Mouse (Mus musculus) 3134 (cell line): Measurements from ENCODE around the gene Gm14403.
"Not testable (repeated sequence)": the region's sequence is repeated elsewhere in the genome, so short reads cannot be mapped to it uniquely, and the experiment has no call there.

Experiments
- DNase-seq: peaks from one replicate; pipeline ENCODE4 v3.0.0-alpha.2; 2011; ENCODE audit warnings: low spot score; ENCODE audit not compliant: insufficient read length; ENCODE audit errors: extremely low read depth

The Gm14403 gene

GRCm38 (mm10) chr2:177498067-177498466 is at the start of gene Gm14403:
Gm14403 (plus strand) TSS chr2:177498215.
- peak; percentile 87 for DNase-seq

GRCm38 (mm10) chr2:177464676-177465075 is 33.3 kb upstream of the Gm14403 start, which contains the start of gene Zfp970:
Zfp970 (plus strand) TSS chr2:177464733.
- DNase-seq: peak; percentile 86

GRCm38 (mm10) chr2:177468222-177468621 is 29.8 kb upstream of the Gm14403 start:
- not testable (repeated sequence) for DNase-seq

- DNase-seq: not testable (repeated sequence)
Measured at GRCm38 (mm10) chr2:177472261-177472660, 25.8 kb upstream of the Gm14403 start.

GRCm38 (mm10) chr2:177481971-177482370 is 16.0 kb upstream of the Gm14403 start:
- not testable (repeated sequence) for DNase-seq

- not testable (repeated sequence) for DNase-seq
Measured at GRCm38 (mm10) chr2:177483238-177483948, 14.6 kb upstream of the Gm14403 start.

- DNase-seq: not testable (repeated sequence)
Measured at GRCm38 (mm10) chr2:177499182-177499581, 1.2 kb downstream of the Gm14403 start.

- DNase-seq: not testable (repeated sequence)
Measured at GRCm38 (mm10) chr2:177505211-177505719, 7.2 kb downstream of the Gm14403 start.

- not testable (repeated sequence) for DNase-seq
Measured at GRCm38 (mm10) chr2:177511381-177511780, 13.4 kb downstream of the Gm14403 start.

- DNase-seq: not testable (repeated sequence)
Measured at GRCm38 (mm10) chr2:177511972-177512371, 14.0 kb downstream of the Gm14403 start.

- not testable (repeated sequence) for DNase-seq
Measured at GRCm38 (mm10) chr2:177513991-177514479, 16.0 kb downstream of the Gm14403 start.

GRCm38 (mm10) chr2:177517746-177518145 is 19.7 kb downstream of the Gm14403 start:
- not testable (repeated sequence) for DNase-seq

GRCm38 (mm10) chr2:177518354-177518753 is 20.3 kb downstream of the Gm14403 start:
- not testable (repeated sequence) for DNase-seq

- not testable (repeated sequence) for DNase-seq
Measured at GRCm38 (mm10) chr2:177518960-177519359, 20.9 kb downstream of the Gm14403 start.

GRCm38 (mm10) chr2:177520035-177520434 is 22.0 kb downstream of the Gm14403 start:
- DNase-seq: no peak

- DNase-seq: peak; percentile 46
Measured at GRCm38 (mm10) chr2:177523061-177523460, 25.0 kb downstream of the Gm14403 start.

GRCm38 (mm10) chr2:177523674-177524073 is 25.7 kb downstream of the Gm14403 start:
- DNase-seq: not testable (repeated sequence)

- not testable (repeated sequence) for DNase-seq
Measured at GRCm38 (mm10) chr2:177524171-177524570, 26.2 kb downstream of the Gm14403 start.

GRCm38 (mm10) chr2:177535876-177536275 is 37.9 kb downstream of the Gm14403 start:
- no peak for DNase-seq

- not testable (repeated sequence) for DNase-seq
Measured at GRCm38 (mm10) chr2:177537141-177537540, 39.1 kb downstream of the Gm14403 start.

GRCm38 (mm10) chr2:177537717-177538116 is 39.7 kb downstream of the Gm14403 start:
- not testable (repeated sequence) for DNase-seq

GRCm38 (mm10) chr2:177555261-177555660 is 57.2 kb downstream of the Gm14403 start:
- DNase-seq: not testable (repeated sequence)
